Mouse (Mus musculus): Measurements from ENCODE around the gene Bcap31.

Bcap31 gene

GRCm38 (mm10) chrX:73676668-73677067, 39.3 kb downstream of the Bcap31 start:
- DNase-seq, result no peak

DNA sequence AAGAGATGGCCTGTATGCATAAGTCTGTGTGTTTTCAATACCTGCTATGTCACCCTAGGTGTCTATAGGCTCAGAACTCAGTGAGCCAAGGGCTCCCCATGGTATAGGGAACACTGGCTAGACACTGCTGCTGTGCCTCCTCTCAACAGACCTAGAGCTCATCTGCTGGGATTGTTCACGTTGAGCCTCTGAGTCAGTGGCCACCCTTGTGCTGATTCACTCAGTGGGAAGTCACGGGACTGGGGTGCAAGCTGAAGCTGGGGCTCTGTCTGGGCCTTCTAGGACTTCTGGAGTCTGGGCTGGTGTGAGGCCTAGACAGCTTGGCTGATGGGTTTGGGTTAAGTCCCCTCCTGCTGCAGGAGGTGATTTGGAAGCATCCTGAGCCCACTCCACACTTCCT, 40.7 kb downstream of the Bcap31 start:
- DNase-seq, result peak; percentile 26

GRCm38 (mm10) chrX:73673968-73674661, 41.9 kb downstream of the Bcap31 start:
- DNase-seq, result no peak

GRCm38 (mm10) chrX:73673619-73673967, 42.4 kb downstream of the Bcap31 start:
- no peak for DNase-seq

- peak; percentile 56 for DNase-seq
Observed at GRCm38 (mm10) chrX:73672879-73673618, 42.9 kb downstream of the Bcap31 start, which contains the start of gene Slc6a8. Gene Slc6a8, plus strand, starts transcription at chrX:73673150.

DNA sequence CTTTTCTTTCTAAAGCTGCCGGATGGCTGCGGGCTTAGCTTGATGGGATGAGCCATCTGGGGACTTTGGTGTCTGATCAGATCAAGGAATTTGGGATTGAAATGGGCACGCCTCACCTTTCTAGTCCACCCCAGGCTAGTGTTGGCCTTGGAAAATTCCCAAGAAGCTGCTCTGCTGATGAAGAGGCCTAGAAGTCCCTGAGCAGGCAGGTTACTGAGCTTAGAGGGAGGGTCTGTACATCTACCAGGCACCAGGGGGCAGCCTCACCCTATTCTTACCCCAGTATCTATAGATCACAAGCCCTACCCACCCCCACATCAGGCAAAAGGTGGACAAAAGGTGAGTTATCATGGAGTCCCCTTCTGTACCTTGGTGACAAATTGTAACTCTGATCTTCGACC, 43.9 kb downstream of the Bcap31 start:
- DNase-seq, result no peak

DNA sequence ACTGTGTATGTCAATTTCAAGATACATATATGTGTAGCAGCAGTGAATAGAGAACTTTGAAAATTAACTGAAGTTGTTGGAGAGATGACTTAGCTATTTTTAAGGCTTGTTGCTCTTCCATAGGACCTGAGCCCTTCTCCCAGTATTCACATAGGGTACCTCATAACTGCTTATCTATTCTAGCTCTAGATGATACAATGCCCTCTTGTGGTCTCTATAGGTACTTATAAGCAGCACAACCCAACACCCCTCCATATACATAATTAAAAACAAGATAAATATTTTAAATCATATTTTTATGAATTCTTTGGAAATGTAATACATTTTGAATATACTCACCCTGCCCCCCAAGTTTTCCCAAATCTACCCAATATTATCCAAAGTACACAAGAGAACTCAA, 52.8 kb downstream of the Bcap31 start:
- no peak for DNase-seq

DNA sequence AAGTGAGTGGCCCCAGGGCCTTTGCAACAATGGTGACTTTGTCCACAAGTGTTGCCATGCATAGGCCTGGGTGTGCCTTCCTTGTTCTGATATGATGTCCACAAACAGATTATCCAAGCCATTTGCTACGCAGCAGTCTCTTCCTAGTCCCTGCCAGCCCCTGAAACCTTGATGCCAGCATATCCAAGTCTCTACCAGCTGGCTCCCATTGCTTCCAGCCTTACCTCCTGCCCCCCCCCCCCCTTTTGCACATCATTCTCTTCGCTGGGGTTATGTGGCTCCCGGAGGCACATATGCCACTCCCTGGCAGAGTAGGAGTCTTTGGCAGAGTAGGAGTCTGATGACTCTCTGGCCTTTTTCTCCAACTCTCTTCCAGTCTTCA, 55.7 kb downstream of the Bcap31 start:
- DNase-seq, result no peak

DNA sequence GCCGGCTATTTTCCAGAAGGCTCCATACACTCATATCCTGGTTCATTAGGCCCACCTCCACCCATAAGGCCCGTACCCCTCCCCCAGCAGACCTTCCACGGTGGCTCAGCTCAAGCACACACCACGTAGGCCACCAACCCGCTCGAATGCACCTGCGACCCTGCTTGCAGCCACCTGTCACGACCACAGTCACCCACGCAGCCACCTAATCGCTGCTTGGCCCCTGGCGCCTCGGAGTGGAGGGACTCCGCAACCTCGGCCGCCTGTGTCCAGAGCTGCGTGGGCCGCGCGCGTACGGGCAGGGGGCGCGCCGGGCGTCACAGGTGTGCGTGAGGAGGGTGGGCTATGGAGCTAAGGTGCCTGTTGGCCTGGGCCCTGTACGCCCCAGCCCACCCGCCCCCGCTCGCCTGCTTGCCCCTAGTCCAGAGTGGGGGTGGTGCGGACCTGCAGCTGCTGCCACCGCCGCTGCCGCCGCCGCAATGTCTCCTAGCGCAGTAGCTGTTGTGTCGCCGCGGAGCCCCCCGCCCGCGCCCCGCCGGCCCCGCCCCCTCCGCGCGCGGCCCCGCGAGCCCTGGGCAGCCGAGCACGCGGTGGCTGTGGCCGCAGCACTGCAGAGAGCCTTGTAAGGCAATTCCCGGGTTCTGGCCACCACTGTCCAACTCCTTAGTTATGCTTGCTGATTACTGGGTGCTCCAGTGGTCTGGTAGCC, 56.2 kb downstream of the Bcap31 start, which contains the start of gene Pnck:
Gene Pnck (minus strand): TSS at position 543 of the 709 bp plus-strand sequence.
- DNase-seq, result no peak

GRCm38 (mm10) chrX:73658936-73659574, 56.9 kb downstream of the Bcap31 start:
- peak; percentile 56 for DNase-seq

DNA sequence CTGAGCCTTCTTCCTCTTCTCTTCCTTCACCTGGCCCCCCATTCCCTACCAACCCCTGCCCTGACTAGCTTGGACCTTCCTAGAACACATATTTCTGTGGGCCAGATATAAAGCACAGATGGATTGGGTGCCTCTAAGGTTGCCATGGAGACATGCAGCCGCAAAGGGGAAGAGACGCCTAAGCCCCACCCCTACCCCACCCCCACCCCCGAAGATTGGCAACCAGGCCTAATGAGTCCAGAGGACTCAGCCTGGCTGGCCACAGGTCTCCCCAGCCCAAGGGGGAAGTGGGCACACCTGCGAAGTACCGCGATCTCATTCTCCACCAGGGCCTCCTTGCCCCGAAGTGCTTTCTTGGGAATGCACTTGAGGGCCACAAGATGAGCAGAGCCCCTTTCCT, 57.6 kb downstream of the Bcap31 start:
- no peak for DNase-seq

DNA sequence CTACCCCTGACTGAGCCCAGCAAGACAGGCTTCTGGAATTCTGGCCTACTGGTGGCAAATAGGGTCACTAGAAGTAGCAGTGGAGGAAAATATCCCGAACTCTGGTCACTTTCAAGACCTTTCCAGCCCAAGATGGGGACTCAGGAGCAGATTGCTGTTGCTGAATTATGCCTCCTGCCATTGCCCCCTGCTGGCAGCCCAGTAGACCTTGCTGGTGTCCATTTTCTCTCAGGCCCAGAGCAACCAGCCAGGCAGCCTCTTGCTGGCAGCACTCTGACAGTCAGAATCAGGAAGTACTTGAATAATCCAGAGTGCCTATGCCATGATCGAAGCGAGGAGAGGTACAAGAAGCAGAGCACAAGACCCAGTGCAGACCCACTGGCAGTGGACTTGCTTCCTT, 60.4 kb downstream of the Bcap31 start:
- no peak for DNase-seq

- peak; percentile 34 for DNase-seq
Observed at GRCm38 (mm10) chrX:73654177-73654576, 61.8 kb downstream of the Bcap31 start.

GRCm38 (mm10) chrX:73653392-73653791, 62.6 kb downstream of the Bcap31 start:
- no peak for DNase-seq

GRCm38 (mm10) chrX:73650869-73651268, 65.1 kb downstream of the Bcap31 start:
- no peak for DNase-seq

DNA sequence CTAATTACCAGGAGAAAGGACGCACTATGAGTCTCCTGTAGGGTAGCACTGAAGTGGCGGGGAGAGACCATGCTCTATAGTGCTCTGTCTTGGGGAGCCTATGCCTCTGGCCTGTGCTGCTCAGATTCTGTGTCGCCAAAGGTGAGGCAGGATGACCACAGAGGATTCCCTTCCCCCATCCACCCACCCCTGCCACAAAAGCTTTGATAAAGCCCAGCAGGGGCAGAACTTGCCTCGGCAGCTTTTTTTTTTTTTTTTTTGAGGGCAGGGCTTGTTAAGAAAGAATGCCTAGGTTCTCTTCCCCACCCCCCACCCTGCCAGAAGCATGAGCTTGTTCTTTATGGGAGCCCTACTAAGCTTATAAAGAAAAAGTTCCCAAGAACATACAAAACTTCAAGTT, 70.9 kb downstream of the Bcap31 start:
- no peak for DNase-seq

DNA sequence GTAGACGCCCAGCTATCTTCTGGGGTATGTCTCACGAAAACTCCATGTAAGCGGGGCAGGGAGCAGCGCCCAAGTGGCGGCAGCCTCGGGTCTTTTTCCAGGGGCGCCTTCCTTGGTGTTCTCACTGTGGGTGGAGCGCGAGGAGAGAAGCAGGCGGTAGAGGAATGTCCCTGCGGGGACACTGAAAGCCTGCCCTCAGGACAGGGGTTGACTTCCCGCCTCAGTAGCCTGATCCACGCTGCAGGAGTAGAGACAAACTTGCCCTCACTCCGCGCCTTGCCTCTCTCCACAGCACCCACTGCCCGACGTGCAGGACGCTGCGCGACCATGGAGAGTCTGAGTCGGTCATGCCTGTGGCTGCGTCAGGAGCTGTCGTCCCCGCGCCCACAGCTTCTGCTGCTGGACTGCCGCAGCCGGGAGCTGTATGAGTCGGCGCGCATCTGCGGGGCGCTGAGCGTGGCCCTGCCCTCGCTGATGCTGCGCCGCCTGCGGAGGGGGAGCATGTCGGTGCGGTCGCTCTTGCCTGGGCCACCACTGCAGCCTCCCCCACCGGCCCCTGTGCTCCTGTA, 76.0 kb downstream of the Bcap31 start:
- no peak for DNase-seq

GRCm38 (mm10) chrX:73639255-73639675, 76.7 kb downstream of the Bcap31 start, which contains the start of gene Dusp9:
Gene Dusp9, plus strand, starts transcription at chrX:73639419.
- DNase-seq, result no peak

DNA sequence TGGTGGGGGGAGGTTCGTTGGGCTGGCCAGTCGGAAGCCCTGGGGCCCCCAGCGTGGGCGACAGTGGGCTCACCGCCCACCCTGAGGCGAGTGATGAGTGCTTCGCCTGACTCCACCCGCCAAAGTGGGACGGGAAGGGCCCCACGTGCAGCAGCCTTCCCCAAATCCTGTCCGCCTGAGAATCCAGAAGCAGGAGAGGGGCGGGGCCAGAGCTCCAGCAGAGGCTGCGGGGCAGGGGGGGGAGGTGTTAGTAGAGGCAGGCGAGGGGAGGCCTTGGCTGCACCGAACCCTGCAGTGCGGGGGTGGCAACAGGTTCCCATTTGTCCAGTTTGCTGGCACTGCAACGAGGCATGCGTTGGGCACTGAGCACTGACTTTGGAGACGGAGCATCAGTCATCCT, 78.6 kb downstream of the Bcap31 start:
- DNase-seq, result no peak

Measured in right cerebral cortex, postnatal 25 days (tissue).